Mouse (Mus musculus) mature B cell (primary cell): ENCODE measurements around the gene Gemin2.

Experiments
- in situ Hi-C: fragments of 300-500 bp; cut with MboI; formaldehyde crosslinking; loops from 2 replicates; pipeline ENCODE4 v1.14.3; 2019

The Gemin2 gene

GRCm38 (mm10) chr12:59055196-59055850 lies 42.1 kb downstream of the Gemin2 start:
- in situ Hi-C loops, result loop anchor here (10.0 kb wide), 1 partner anchor 159 kb away; the partner anchor contains the start of gene Fbxo33

GRCm38 (mm10) chr12:59056222-59056621 lies 43.0 kb downstream of the Gemin2 start:
- in situ Hi-C loops, result loop anchor here (10.0 kb wide), 1 partner anchor 159 kb away; the partner anchor contains the start of gene Fbxo33

- in situ Hi-C loops, result loop anchor here (10.0 kb wide), 1 partner anchor 157 kb away; the partner anchor contains the start of gene Fbxo33
Observed at GRCm38 (mm10) chr12:59058242-59058641, 45.0 kb downstream of the Gemin2 start.

DNA sequence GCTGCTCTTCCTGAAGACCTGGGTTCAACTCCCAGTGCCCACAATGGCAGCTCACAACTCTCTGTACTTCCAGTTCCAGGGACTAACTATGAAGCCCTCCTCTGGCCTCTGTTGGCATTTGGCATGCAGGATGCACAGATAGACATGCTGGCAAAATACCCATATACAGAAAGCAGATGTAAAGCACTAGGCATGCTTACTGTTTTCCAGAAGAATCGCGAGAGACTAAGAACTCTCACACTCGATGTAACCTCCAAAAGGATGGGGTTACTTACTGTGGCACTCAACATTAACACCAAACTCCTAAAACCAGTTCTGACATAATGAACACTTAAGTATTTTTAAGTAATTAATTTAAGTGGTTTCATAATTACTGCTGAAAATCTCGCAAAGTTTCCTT lies 47.1 kb downstream of the Gemin2 start:
- in situ Hi-C loops, result loop anchor here (10.0 kb wide), 1 partner anchor 74 kb away; no protein-coding TSS in a partner anchor

- in situ Hi-C loops, result loop anchor here (10.0 kb wide), 1 partner anchor 74 kb away; no protein-coding TSS in a partner anchor
Observed at GRCm38 (mm10) chr12:59060993-59061595, 47.9 kb downstream of the Gemin2 start, which contains the start of gene Trappc6b. Trappc6b (minus strand) TSS chr12:59061472.

DNA sequence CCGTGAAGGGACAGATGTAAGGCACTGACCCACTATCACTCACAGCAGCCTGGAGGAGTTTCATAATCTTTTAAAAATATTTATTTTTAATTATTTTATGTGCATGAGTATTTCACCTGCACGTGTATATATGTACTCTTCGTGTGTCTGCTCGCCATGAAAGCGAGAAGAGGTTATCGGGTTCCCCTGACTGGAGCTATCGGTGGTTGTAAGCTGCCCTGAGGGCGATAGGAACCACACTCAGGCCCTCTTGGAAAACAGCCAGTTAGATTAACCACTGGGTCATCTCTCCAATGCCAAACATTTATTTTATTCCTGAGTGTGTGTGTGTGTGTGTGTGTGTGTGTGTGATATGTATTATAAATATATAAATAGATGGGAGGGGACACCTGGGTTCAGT lies 51.6 kb downstream of the Gemin2 start:
- in situ Hi-C loops, result loop anchor here (10.0 kb wide), 1 partner anchor 70 kb away; no protein-coding TSS in a partner anchor

- in situ Hi-C loops, result loop anchor here (10.0 kb wide), 1 partner anchor 69 kb away; no protein-coding TSS in a partner anchor
Observed at GRCm38 (mm10) chr12:59065776-59066175, 52.6 kb downstream of the Gemin2 start.

DNA sequence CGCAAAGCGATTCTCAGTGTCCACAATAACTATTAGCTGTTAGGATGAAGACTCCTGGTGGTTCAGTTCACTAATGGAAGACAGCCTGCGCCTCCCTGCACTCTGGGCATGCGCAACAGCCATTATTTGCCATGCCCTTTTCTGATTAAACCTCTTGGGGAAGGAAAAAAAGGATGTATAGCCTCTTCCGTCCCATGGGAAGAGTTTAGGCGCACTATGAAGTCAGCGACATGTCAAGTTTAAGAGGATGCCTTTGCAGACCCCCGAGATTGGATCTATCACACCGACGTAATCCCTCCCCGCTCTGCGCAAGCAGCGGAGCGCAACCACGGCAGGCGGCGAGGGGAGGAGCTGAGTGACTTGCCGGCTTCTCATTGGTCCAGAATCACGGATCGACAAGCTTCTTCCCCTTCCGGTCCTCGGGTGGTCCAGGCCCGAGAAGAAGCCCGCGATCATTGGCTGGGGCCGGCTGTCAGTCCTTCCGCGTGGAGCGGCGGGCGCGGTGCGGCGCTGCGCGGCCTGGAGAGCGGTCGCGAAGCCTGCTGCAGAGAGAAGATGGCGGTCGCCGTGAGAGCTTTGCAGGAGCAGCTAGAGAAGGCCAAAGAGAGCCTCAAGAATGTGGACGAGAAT lies 53.4 kb downstream of the Gemin2 start, which contains the start of gene Pnn:
Gene Pnn, plus strand, starts transcription at position 437 of the 630 bp plus-strand sequence.
- in situ Hi-C loops, result loop anchor here (10.0 kb wide), 1 partner anchor 68 kb away; no protein-coding TSS in a partner anchor

GRCm38 (mm10) chr12:59067095-59067494 lies 53.9 kb downstream of the Gemin2 start:
- in situ Hi-C loops, result loop anchor here (10.0 kb wide), 1 partner anchor 68 kb away; no protein-coding TSS in a partner anchor

- in situ Hi-C loops, result loop anchor here (10.0 kb wide), 1 partner anchor 66 kb away; no protein-coding TSS in a partner anchor
Observed at GRCm38 (mm10) chr12:59068791-59069190, 55.6 kb downstream of the Gemin2 start.

DNA sequence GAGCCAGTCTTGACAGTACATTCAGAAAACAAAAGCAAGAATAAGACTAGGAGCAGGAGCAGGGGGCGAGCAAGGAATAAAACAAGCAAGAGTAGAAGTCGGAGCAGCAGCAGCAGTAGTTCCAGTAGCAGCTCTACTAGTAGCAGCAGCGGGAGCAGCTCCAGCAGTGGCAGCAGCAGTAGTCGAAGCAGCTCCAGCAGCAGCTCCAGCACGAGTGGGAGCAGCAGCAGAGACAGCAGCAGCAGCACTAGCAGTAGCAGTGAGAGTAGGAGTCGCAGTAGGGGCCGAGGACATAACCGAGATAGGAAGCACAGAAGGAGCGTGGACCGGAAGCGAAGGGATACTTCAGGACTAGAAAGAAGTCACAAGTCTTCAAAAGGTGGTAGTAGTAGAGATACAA lies 59.1 kb downstream of the Gemin2 start:
- in situ Hi-C loops, result no loop called here

DNA sequence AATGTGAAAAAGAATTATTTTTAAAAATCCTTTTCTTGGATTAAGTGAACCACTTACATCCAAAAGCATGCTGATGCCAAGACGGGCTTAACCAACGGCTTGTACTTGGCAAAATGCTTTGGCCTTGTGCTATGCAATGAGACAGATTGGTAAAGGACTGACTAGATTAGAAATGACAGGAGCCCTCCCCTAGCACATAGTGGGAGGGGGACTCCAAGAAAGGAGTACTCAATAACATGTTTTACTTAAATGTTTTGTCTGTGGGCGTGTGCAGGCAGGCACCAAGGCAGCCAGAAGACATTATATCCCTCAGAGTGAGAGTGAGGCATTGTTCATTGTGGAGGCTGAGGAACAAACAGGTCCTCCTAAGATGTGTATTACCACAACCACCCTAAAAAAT lies 60.9 kb downstream of the Gemin2 start:
- in situ Hi-C loops, result no loop called here

DNA sequence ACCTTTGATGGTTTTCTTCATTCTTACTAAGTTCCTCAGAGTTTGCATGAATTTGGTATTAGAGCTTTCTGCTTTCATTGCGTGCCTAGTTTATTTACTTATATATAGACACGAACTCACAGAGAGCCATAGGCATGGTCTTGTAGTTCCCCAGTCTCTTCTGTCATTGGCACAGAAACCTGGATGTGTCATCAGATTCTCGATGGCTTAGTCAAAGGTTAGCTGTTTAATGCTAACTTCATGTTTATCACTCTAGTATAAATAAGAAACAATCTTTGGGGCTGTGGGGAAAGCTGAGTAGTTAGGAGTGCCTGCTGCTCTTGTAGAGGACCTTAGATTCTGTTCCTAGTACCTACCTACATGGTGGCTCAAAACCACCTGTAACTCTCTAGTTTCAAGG lies 63.8 kb downstream of the Gemin2 start:
- in situ Hi-C loops, result no loop called here

DNA sequence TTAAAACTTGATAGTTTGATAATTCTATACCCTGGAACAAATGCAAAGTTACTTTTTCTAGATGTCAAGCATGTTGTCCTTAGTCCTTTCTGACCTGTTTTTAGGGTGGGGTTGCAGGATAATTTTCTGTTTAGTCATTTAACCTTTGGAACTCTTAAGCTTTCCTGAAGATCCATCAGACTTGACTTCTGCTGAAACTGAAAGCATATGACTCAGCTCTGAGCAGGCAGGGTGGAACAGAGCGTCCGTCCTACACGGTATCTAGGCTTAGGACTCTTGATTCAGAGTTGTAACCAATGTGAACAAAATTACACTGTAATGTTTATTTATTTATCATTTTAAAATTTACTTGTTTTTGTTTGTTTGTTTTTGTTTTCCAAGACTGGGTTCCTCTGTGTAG lies 64.7 kb downstream of the Gemin2 start:
- in situ Hi-C loops, result no loop called here
